Mouse (Mus musculus) neural tube, embryonic 14.5 days (tissue): ENCODE results near the gene BC004004. TPM values are rescaled to one million over a fixed set of nuclear protein-coding genes. Genes with fewer than 3 reads are reported as not detected.

Source experiments
- polyA plus RNA-seq: library from polyadenylated mRNA; unstranded; fragments of >200 nt; fragmentation: Nextera tagmentation; extraction: Ambion mirVana; gene quantifications from 2 replicates; pipeline ENCODE4 v1.2.1, GENCODE M21; 2014

The BC004004 gene
- polyA plus RNA-seq, 1 experiment from 2014 or later: 133 TPM

Other genes with a start within 250 kb of the BC004004 start
- 423 and 489 TPM in 2 replicates for gene Srsf3, start 236.2 kb upstream of the BC004004 start, polyA plus RNA-seq
- gene Cdkn1a, start 177.8 kb upstream of the BC004004 start, polyA plus RNA-seq: 59.8 and 81.1 TPM in 2 replicates
- gene Rab44, start 154.6 kb upstream of the BC004004 start, polyA plus RNA-seq: not detected in 2 replicates
- gene Cpne5, start 30.6 kb upstream of the BC004004 start, polyA plus RNA-seq: 38.7 and 64.1 TPM in 2 replicates
- gene Ppil1, start 4.6 kb upstream of the BC004004 start, polyA plus RNA-seq: 96.4 and 96.9 TPM in 2 replicates
- gene Pi16, start 48.9 kb downstream of the BC004004 start, polyA plus RNA-seq: 0.75 and 0.92 TPM in 2 replicates
- gene Mtch1, start 79.1 kb downstream of the BC004004 start, polyA plus RNA-seq: 517 and 551 TPM in 2 replicates
- 3.7 and 3.8 TPM in 2 replicates for gene Fgd2, start 92.1 kb downstream of the BC004004 start, polyA plus RNA-seq
- 7.6 TPM in 2 replicates for gene Pim1, start 222.0 kb downstream of the BC004004 start, polyA plus RNA-seq